Mouse (Mus musculus): ENCODE results near the gene Mad1l1.

DNA sequence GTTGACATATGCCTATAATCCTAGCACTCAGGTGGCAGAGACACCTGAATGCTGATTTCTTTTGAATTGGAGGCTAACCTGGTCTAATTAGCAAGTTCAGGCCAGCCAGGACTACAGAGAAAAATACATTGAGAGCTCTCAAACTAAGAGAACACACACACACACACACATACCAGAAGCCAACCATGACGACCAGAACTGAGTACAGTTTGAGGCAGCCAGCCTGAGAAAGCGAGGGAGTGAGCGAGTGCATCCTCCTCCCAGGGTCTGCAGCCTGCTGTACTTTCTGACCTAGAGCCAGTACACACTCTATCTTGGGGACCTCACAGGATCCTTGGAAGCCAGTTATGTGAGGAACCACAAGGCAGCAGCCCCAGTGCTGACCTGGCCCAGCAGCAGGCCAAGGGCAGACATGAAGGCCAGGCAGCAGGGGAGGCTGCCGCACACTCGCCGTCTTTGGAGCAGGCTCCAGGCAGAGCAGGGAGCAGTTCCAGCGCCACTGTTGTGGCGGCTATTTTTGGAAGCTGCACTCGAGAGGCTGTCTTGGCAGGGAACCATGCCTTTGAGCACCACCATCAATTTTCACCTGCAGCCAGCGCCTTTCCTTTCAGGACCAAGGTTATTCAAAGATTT, 143.2 kb downstream of the Mad1l1 start:
- no peak for TF ChIP-seq ZC3H11A (IDR thresholded peaks at IDR 0.05; ENCODE audit: low read depth, low read length)
- no peak for TF ChIP-seq CTCF (IDR thresholded peaks at IDR 0.05 in 2 of 3, conservative IDR thresholded peaks at IDR 0.05 in 1 of 3; ENCODE audit: control insufficient read depth in 1 of 3, insufficient read depth in 1 of 3, low read depth in 2 of 3, low read length in 3 of 3, poor library complexity in 1 of 3, severe bottlenecking in 1 of 3)
- no peak for TF ChIP-seq RCOR1 (IDR thresholded peaks at IDR 0.05; ENCODE audit: low read depth, low read length)
- no peak for TF ChIP-seq POLR2A (IDR thresholded peaks at IDR 0.05; ENCODE audit: control insufficient read depth in 1 of 2, insufficient read depth in 1 of 2, low read depth in 1 of 2, low read length in 2 of 2, poor library complexity in 1 of 2)
- no peak for TF ChIP-seq ZKSCAN1 (IDR thresholded peaks at IDR 0.05; ENCODE audit: low read depth, low read length)
- no peak for TF ChIP-seq MYC (IDR thresholded peaks at IDR 0.05; ENCODE audit: low read depth, low read length)
- TF ChIP-seq ZNF384 (IDR thresholded peaks at IDR 0.05; ENCODE audit: low read depth, low read length): no peak
- TF ChIP-seq TCF12 (IDR thresholded peaks at IDR 0.05; ENCODE audit: low read depth, low read length): no peak
- TF ChIP-seq UBTF (IDR thresholded peaks at IDR 0.05; ENCODE audit: borderline replicate concordance, insufficient read depth, low read depth, low read length): no peak
- no peak for TF ChIP-seq TAL1 (IDR thresholded peaks at IDR 0.05; ENCODE audit: low read length)
- no peak for TF ChIP-seq MEF2A (IDR thresholded peaks at IDR 0.05; ENCODE audit: extremely low read depth, insufficient replicate concordance, low read depth, low read length, poor library complexity, severe bottlenecking)

Measured in MEL (cell line).